Mouse (Mus musculus) erythroblast, embryonic 14.5 days (primary cell): Measurements from ENCODE around the gene Dazap1.

ENCODE experiments used
- GATA1 ChIP-seq: IDR thresholded peaks from 2 replicates; pipeline ENCODE4 v1.6.1; 2012; ENCODE audit warnings: low read length, inconsistent platforms, mixed read lengths
- TAL1 ChIP-seq: IDR thresholded peaks from 3 replicates; pipeline ENCODE4 v1.6.1; 2012; ENCODE audit warnings: low read length, inconsistent platforms, mixed read lengths

DNA sequence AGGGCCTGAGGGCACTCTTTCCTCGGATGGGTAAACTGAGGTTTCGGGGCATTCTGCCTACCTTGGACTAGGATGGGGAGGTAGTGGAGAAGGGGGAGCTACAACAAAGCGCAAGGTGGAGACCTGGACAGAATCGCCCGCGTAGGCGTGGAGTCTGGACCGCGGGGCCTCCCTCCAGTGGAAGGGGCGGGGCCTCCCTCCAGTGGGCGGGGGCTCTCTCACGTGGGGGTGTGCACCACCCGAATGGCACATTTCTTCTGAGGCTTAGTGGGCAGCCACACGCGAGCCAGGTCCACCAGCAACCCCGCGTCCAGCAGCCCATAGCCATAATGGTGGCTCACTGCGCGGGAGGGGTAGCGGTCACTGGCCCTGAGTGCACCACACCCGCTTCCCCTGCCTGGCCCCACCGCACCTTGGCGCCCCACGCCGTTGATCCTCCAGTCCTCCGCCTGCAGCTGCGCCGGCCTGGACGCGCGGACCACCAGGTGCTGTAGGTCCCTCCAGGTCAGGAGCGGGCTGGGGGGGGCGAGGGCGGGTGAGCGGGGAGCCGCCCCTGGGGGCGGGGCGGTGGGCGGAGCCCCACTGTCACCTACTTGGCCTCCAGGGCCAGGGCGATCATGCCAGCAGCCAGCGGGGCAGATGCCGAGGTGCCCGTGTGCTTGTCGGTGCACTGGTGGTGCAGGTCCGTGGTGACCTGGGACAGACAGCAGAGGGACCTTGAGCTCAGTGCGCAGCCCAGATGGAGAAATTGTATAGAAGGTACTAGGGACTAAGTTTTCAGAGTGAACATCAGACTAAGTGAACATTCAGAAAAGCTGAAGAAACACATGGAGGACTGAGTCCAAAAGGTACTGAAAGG lies 62.2 kb downstream of the Dazap1 start:
- TF ChIP-seq GATA1 (no peak), TAL1 (no peak)
